ENCODE assay signal across 16 mouse cellular contexts in the genomic region with DNA sequence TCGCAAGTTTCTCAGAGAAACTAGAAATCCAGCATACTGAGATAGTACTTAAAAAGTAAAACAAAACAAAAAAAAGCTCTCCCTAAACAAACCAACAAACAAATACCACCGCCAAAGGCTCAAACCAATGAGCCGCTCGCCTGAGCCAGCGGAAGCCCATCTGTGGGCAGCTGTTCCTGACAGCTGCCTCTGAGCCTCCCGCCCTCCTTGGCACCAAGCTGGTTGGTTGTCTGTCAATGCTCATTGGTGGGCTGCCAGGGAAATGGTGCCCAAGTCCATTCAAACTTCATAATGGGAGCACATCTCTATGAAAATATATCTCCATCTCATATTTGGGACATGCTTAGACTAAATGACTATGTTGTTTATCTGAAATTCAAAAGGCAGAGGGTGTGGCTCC. TPM values are rescaled to one million over a fixed set of nuclear protein-coding genes. Genes with fewer than 3 reads are reported as not detected.
DNase-seq lines count a peak whose midpoint lies in the region; ATAC-seq lines count a peak whose summit lies in the region.
"Had no signal": no experiment of that assay in that cellular context is flagged by ENCODE, and none has a peak within 500 bp of the region (broad histone marks: within the 10 kb centered on the region; RNA-seq: fewer than 3 reads in every experiment).

No protein-coding gene starts in this region.

- no peak overlapping the region for H3K9ac ChIP-seq in midbrain, embryonic 16.5 days (ENCODE audit: low read depth, low read length)
- H3K9ac ChIP-seq in forebrain, embryonic 12.5 days: no peak overlapping the region

- H3K9me3 ChIP-seq in midbrain, embryonic 10.5 days (replicated peaks): no peaks in the 10 kb centered on the region
- no peaks in the 10 kb centered on the region for H3K9me3 ChIP-seq in midbrain, embryonic 16.5 days (replicated peaks; ENCODE audit: control insufficient read depth, low read length, poor library complexity, severe bottlenecking)
- no peaks in the 10 kb centered on the region for H3K9me3 ChIP-seq in forebrain, embryonic 12.5 days

- ATAC-seq in midbrain, embryonic 16.5 days: no peak
- ATAC-seq in forebrain, embryonic 12.5 days (ENCODE audit: low FRiP score): no peak
- ATAC-seq in inflammation-experienced regulatory T-cells, adult 6 months: no peak

- H3K36me3 ChIP-seq in midbrain, embryonic 10.5 days: no peaks in the 10 kb centered on the region
- no peaks in the 10 kb centered on the region for H3K36me3 ChIP-seq in midbrain, embryonic 16.5 days (ENCODE audit: control insufficient read depth, insufficient read depth, low read length)
- H3K36me3 ChIP-seq in forebrain, embryonic 12.5 days (replicated peaks): no peaks in the 10 kb centered on the region

- intact Hi-C loops in gastrocnemius, postnatal 14 days (cut with DNase I; ENCODE audit: low total_unique reads): no loop called here

- 85% methylated on average over 6 of the region's 6 CpGs for WGBS in midbrain, embryonic 10.5 days
- WGBS in midbrain, embryonic 16.5 days: 73% methylated on average over 6 of the region's 6 CpGs
- 74% methylated on average over 6 of the region's 6 CpGs for WGBS in forebrain, embryonic 12.5 days

- peak overlapping the region; percentile 97 for H3K27ac ChIP-seq in midbrain, embryonic 10.5 days (replicated peaks)
- no peak overlapping the region for H3K27ac ChIP-seq in midbrain, embryonic 16.5 days (ENCODE audit: low read length)
- H3K27ac ChIP-seq in forebrain, embryonic 12.5 days: 0 out of 2 replicates have a peak overlapping the region, but pooled peaks have one; percentile 1

- H3K4me2 ChIP-seq in midbrain, embryonic 16.5 days (ENCODE audit: low read length): no peak overlapping the region
- no peak overlapping the region for H3K4me2 ChIP-seq in forebrain, embryonic 12.5 days

- peaks cover 68% of the 10 kb centered on the region for H3K4me1 ChIP-seq in midbrain, embryonic 10.5 days
- H3K4me1 ChIP-seq in midbrain, embryonic 16.5 days (ENCODE audit: control insufficient read depth, insufficient read depth, low read length): peaks cover 26% of the 10 kb centered on the region
- H3K4me1 ChIP-seq in forebrain, embryonic 12.5 days: peaks cover 57% of the 10 kb centered on the region

- DNase-seq in gastrocnemius, postnatal 14 days: peak; percentile 71
- no peak for DNase-seq in gastrocnemius, adult 18-20 months (ENCODE audit: low spot score)
- no peak for DNase-seq in midbrain, embryonic 10.5 days (ENCODE audit: low spot score)
- DNase-seq in lung, postnatal 4 days: peak; percentile 45 to 82
- no peak for DNase-seq in layer of hippocampus, adult 9-11 months
- DNase-seq: kidney, adult 2 months had no signal

- no peak overlapping the region for H3K4me3 ChIP-seq in midbrain, embryonic 10.5 days
- no peak overlapping the region for H3K4me3 ChIP-seq in midbrain, embryonic 16.5 days (ENCODE audit: low read depth, low read length)
- H3K4me3 ChIP-seq in forebrain, embryonic 12.5 days (replicated peaks): no peak overlapping the region
- H3K4me3 ChIP-seq: erythroblast, embryonic 14.5 days had no signal

- H3K27me3 ChIP-seq in midbrain, embryonic 10.5 days (ENCODE audit: low read depth, poor library complexity, severe bottlenecking): no peaks in the 10 kb centered on the region
- no peaks in the 10 kb centered on the region for H3K27me3 ChIP-seq in midbrain, embryonic 16.5 days (ENCODE audit: control insufficient read depth, insufficient read depth, low read depth, low read length)
- no peaks in the 10 kb centered on the region for H3K27me3 ChIP-seq in forebrain, embryonic 12.5 days

RNA-seq across cellular contexts. Expression of gene Efhd2, which starts 22.5 kb away (rescaled TPM):
- total RNA-seq in gastrocnemius, postnatal 14 days (2021): 10 to 100 TPM; 13.8 to 17.6 TPM
- total RNA-seq in gastrocnemius, adult 18-20 months (2021): 1 to 10 TPM; 2.8 to 4.7 TPM
- 50.1 and 69.2 TPM in 2 replicates for polyA plus RNA-seq in midbrain, embryonic 10.5 days (2016; fragmentation: Nextera tagmentation; extraction: Ambion mirVana)
- 56.6 and 67.4 TPM in 2 replicates for polyA plus RNA-seq in midbrain, embryonic 16.5 days (2015; fragmentation: Nextera tagmentation; extraction: Ambion mirVana)
- 75.3 and 90.6 TPM in 2 replicates for polyA plus RNA-seq in forebrain, embryonic 12.5 days (2016; fragmentation: Nextera tagmentation; extraction: Ambion mirVana)
- polyA plus RNA-seq in inflammation-experienced regulatory T-cells, adult 6 months (2017; shearing (Covaris generic)): 10 to 100 TPM; 26.9 to 64.6 (median 28.4) TPM

RNA-seq across cellular contexts. Expression of gene Ctrc, which starts 51.1 kb away (rescaled TPM):
- total RNA-seq in gastrocnemius, postnatal 14 days (2021): not detected
- total RNA-seq in gastrocnemius, adult 18-20 months (2021): not detected
- polyA plus RNA-seq in midbrain, embryonic 10.5 days (2016; fragmentation: Nextera tagmentation; extraction: Ambion mirVana): not detected in 2 replicates
- polyA plus RNA-seq in midbrain, embryonic 16.5 days (2015; fragmentation: Nextera tagmentation; extraction: Ambion mirVana): not detected in 2 replicates
- not detected in 2 replicates for polyA plus RNA-seq in forebrain, embryonic 12.5 days (2016; fragmentation: Nextera tagmentation; extraction: Ambion mirVana)
- not detected for polyA plus RNA-seq in inflammation-experienced regulatory T-cells, adult 6 months (2017; shearing (Covaris generic))
- total RNA-seq: gastrocnemius, postnatal 4 days; layer of hippocampus, adult 18-20 months had no signal
- polyA plus RNA-seq: erythroblast, embryonic 14.5 days; heart, postnatal 0 days; kidney, adult 2 months; limb, embryonic 11.5 days; neural tube, embryonic 11.5 days; urinary bladder, adult 2 months had no signal

Comparison
In these comparisons a context has a peak if more than half of its experiments do, and no peak if none do; other contexts are left out.
1. DNase-seq: peak in gastrocnemius, postnatal 14 days (single experiment) and lung, postnatal 4 days (2 of 2); none in gastrocnemius, adult 18-20 months (single experiment), midbrain, embryonic 10.5 days (single experiment) and layer of hippocampus, adult 9-11 months (single experiment).